Mouse (Mus musculus) liver, adult 2 months (tissue): ENCODE results near the gene Rpl23. TPM values are rescaled to one million over a fixed set of nuclear protein-coding genes. Genes with fewer than 3 reads are reported as not detected.

ENCODE experiments used
- DNase-seq: peaks from one replicate; pipeline ENCODE4 v3.0.0-alpha.2; 2011; ENCODE audit warnings: low read depth, low spot score; ENCODE audit errors: extremely low read depth
- H3K27ac ChIP-seq: fragments of 200-500 bp; replicated peaks from 2 replicates; pipeline ENCODE4 v1.5.1; 2012; ENCODE audit warnings: low read depth, mild to moderate bottlenecking, control low read depth, inconsistent platforms, low read length; ENCODE audit not compliant: insufficient read depth
- H3K27me3 ChIP-seq: fragments of 200-500 bp; 2 replicates; pipeline ENCODE4 v1.6.1; 2012; ENCODE audit warnings: mild to moderate bottlenecking, moderate library complexity, low read length, inconsistent platforms; ENCODE audit not compliant: control insufficient read depth, insufficient read depth
- H3K36me3 ChIP-seq: fragments of 200-500 bp; 2 replicates; pipeline ENCODE4 v1.6.1; 2012; ENCODE audit warnings: low read length, inconsistent platforms; ENCODE audit not compliant: control insufficient read depth, insufficient read depth
- H3K4me1 ChIP-seq: fragments of 200-500 bp; 2 replicates; pipeline ENCODE4 v1.6.1; 2011; ENCODE audit warnings: low read length; ENCODE audit not compliant: control insufficient read depth, insufficient read depth
- H3K4me3 ChIP-seq: fragments of 200-500 bp; 2 replicates; pipeline ENCODE4 v1.5.1; 2011; ENCODE audit warnings: low read depth, mild to moderate bottlenecking, control low read depth, low read length, moderate library complexity; ENCODE audit not compliant: insufficient read depth
- H3K79me2 ChIP-seq: fragments of 200-500 bp; 2 replicates; pipeline ENCODE4 v1.6.1; 2012; ENCODE audit warnings: inconsistent platforms, mild to moderate bottlenecking, low read length, moderate library complexity; ENCODE audit not compliant: control insufficient read depth, insufficient read depth
- H3K9ac ChIP-seq: fragments of 200-500 bp; 2 replicates; pipeline ENCODE4 v1.6.1; 2012; ENCODE audit warnings: low read depth, mild to moderate bottlenecking, control low read depth, inconsistent platforms, low read length
- CTCF ChIP-seq: fragments of 200-500 bp; IDR thresholded peaks from 2 replicates; pipeline ENCODE4 v1.5.1; 2011; ENCODE audit warnings: low read depth, low read length, control low read depth
- POLR2A ChIP-seq: fragments of 200-500 bp; IDR thresholded peaks from 2 replicates; pipeline ENCODE4 v1.6.1; 2011; ENCODE audit warnings: low read length, control low read depth; ENCODE audit not compliant: insufficient read depth; ENCODE audit errors: extremely low read depth
- WGBS: fragments of 180-500 bp; shearing (Covaris S2); methylation state at CpG from one replicate; pipeline ENCODE4 v1.1.7; 2018; 5-methylcytosine and 5-hydroxymethylcytosine counted together
- polyA plus RNA-seq: library from polyadenylated mRNA; depleted of rRNA; stranded (reverse); fragments of >200 nt; gene quantifications from 2 replicates; pipeline ENCODE4 v1.2.3, GENCODE M21; 2012
- total RNA-seq: library from RNA; depleted of rRNA; stranded (reverse); fragments of >200 nt; gene quantifications from 2 replicates; pipeline ENCODE4 v1.2.3, GENCODE M21; 2014

Gene Rpl23
- total and polyA plus RNA-seq, 2 experiments: 68.5 to 283 TPM

DNA sequence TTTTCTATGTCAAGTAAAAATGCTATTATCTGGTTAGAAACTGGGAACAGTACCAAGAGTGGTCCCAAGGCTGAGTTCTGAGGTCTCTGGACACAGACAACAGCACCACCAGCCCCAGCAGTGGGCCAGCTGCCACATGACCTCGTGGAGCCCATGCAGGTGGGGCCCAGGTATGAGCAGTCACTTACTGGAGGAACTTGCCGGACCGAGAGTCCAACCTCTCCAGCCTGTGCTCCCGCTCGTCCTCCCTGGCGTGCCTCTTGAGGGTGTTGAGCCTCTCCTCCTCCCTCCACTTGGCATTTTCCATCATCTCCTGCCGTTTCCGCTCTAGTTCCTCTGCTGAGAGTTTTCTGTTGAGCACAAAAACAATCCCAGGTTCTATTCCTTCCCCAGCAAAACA is 34.5 kb downstream of the Rpl23 start:
- Histone ChIP-seq H3K79me2 (peaks cover 15% of the 10 kb centered on the region; the same call in 1 of the 2 replicates), H3K4me3 (no peak overlapping the region), H3K36me3 (peaks cover 17% of the 10 kb centered on the region), H3K27ac (no peak overlapping the region), H3K4me1 (peaks cover 14% of the 10 kb centered on the region), H3K27me3 (no peaks in the 10 kb centered on the region), H3K9ac (no peak overlapping the region)
- 97% methylated on average over 8 of the region's 8 CpGs for WGBS
- no peak for TF ChIP-seq POLR2A
- TF ChIP-seq CTCF: no peak
- no peak for DNase-seq

DNA sequence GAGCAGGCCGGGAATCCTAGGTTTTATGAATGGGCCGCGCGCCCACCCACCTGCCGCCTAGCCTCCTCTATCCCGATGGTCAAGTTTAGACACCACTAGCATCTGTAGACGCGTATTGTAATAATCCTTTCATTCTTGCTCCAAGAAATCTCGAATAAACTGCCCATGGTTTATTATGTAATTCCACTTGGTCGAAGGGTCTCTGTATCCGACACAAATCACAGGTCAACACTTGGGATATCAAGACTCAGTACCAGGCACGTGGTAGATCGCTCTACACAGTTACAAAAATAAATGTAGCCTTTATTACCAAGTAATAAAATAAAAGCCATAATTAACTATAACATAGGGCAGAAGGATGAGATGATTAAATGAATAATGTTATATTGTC is 36.9 kb downstream of the Rpl23 start:
- DNase-seq: no peak
- H3K9ac ChIP-seq: 0 out of 2 replicates have a peak overlapping the region, but pooled peaks have one; percentile 13
- H3K27ac ChIP-seq: peak overlapping the region; percentile 18; the same call in 1 of the 2 replicates
- peaks cover 11% of the 10 kb centered on the region for H3K36me3 ChIP-seq
- WGBS: 6% methylated on average over 13 of the region's 13 CpGs
- H3K27me3 ChIP-seq: no peaks in the 10 kb centered on the region
- H3K4me3 ChIP-seq: peak overlapping the region; percentile 49; the same call in 1 of the 2 replicates
- peaks cover 29% of the 10 kb centered on the region for H3K79me2 ChIP-seq
- peaks cover 15% of the 10 kb centered on the region for H3K4me1 ChIP-seq
- TF ChIP-seq POLR2A (no peak), CTCF (no peak)

DNA sequence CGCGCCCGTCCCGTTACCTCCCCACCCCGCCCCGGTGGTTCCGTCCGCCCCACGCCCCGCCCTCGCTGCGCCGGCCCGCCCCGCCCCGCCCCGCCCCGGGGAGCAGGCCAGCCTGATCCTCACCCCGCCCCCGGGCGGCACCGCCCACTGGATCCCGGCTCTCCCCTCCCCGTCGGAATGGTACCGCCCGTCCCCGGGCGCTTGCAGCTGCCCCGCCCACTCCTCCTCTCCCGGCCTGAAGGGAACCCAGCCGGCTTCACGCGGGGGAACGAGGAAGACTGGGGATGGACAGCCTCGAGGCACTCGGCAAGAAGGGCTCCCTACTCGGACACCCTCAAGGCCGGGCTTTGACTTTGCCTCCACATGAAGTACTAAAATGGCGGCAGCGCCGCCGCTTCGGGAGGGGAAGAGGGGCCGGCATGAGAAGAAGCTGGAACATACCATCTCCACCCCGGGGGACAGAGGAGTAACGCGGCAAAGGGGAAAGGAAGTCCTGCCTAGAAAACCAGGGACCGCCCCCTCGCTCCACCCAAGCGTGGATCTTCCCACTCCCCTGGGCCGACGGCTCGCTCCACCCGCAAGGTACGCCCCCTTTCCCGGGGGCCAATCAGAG is 37.4 kb downstream of the Rpl23 start:
- peak overlapping the region; percentile 93 for H3K9ac ChIP-seq
- H3K27me3 ChIP-seq: no peaks in the 10 kb centered on the region
- no peak for TF ChIP-seq POLR2A
- no peak for TF ChIP-seq CTCF
- H3K79me2 ChIP-seq: peaks cover 32% of the 10 kb centered on the region
- H3K27ac ChIP-seq: peak overlapping the region; percentile 95
- peaks cover 17% of the 10 kb centered on the region for H3K4me1 ChIP-seq
- DNase-seq: peak; percentile 97
- 1% methylated on average over 53 of the region's 57 CpGs for WGBS
- H3K36me3 ChIP-seq: peaks cover 8% of the 10 kb centered on the region
- peak overlapping the region; percentile 97 for H3K4me3 ChIP-seq

DNA sequence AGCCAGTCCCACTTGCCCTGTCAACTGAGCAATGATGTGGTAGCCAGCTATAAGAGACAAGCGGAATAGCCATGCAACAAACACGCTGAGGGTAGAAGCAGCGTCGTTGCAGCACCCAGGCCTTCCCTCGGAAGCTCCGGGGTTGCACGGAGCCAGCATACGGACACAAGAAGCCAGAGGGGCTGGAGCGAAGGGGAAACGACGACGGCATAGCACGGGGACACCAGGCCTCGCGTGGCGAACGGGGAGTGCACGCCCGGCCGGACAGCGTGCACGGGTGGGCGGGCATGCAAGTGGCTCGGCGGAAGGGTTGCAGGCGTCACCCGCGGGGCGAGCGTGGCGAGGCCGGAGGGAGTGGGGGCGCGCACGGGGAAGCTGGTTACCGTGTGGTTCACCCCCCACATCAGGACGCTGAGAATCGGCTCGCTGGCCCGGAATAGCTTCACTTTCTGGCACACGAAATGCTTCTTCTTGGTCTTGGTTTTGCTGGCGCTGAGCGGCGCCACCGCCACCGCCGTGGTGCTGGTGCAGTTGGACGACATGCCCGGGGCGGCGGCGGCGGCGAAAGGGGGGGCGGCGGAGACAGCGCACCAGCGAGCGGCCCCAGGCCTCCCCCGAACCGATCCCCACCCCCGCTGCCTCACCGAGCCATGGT is 38.0 kb downstream of the Rpl23 start, which contains the start of gene Pip4k2b:
Gene Pip4k2b (minus strand): TSS at position 642 of the 655 bp plus-strand sequence.
- H3K4me3 ChIP-seq: peak within 1 kb of the TSS; percentile 97
- 1% methylated on average over 63 of the region's 63 CpGs for WGBS
- peaks cover 4% of the 10 kb centered on the region for H3K36me3 ChIP-seq
- no peaks in the 10 kb centered on the region for H3K27me3 ChIP-seq
- H3K4me1 ChIP-seq: peaks cover 17% of the 10 kb centered on the region
- peak within 1 kb of the TSS; percentile 95 for H3K27ac ChIP-seq
- DNase-seq: peak; percentile 27
- TF ChIP-seq CTCF (no peak), POLR2A (0 out of 2 replicates have a peak, but pooled peaks have one; percentile 41)
- peaks cover 36% of the 10 kb centered on the region for H3K79me2 ChIP-seq
- peak within 1 kb of the TSS; percentile 93 for H3K9ac ChIP-seq

DNA sequence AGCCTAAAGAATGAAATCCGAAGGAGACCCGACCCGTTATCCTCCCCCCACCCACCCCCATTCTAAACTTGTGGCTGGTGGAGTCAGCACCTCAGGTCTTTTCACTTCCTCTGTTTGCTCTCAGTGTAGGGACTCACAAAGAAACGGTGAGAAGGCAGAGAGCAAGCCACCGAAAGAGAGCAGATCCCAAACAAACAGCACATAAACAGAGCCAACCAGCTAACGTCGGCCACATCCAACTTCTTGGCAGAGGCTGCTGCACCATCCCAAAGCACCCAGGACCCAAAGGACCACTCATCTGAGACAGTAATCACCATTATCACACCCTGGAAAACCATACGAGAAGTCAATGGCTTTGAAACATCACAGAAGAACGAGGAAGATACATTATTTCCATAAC is 38.8 kb downstream of the Rpl23 start:
- H3K4me1 ChIP-seq: peaks cover 17% of the 10 kb centered on the region
- H3K36me3 ChIP-seq: peaks cover 2% of the 10 kb centered on the region
- peaks cover 36% of the 10 kb centered on the region for H3K79me2 ChIP-seq
- 0 out of 2 replicates have a peak overlapping the region, but pooled peaks have one; percentile 5 for H3K27ac ChIP-seq
- H3K4me3 ChIP-seq: peak overlapping the region; percentile 81
- no peaks in the 10 kb centered on the region for H3K27me3 ChIP-seq
- TF ChIP-seq POLR2A (no peak), CTCF (no peak)
- WGBS: 9% methylated on average over 9 of the region's 9 CpGs
- peak overlapping the region; percentile 93 for H3K9ac ChIP-seq
- DNase-seq: peak; percentile 37
